Comparison of ENCODE assay signal across 27 mouse cellular contexts in genomic region chr10:59259572-59259971, GRCm38 (mm10). TPM values are rescaled to one million over a fixed set of nuclear protein-coding genes. Genes with fewer than 3 reads are reported as not detected.
DNase-seq lines count a peak whose midpoint lies in the region; ATAC-seq and TF ChIP-seq lines count a peak whose summit lies in the region.
"Had no signal": no experiment of that assay in that cellular context is flagged by ENCODE, and none has a peak within 500 bp of the region (broad histone marks: within the 10 kb centered on the region; RNA-seq: fewer than 3 reads in every experiment).

No protein-coding gene starts in this region.

- peak; percentile 57 for DNase-seq in embryonic facial prominence, embryonic 11.5 days (ENCODE audit: low spot score)
- DNase-seq in embryonic facial prominence, embryonic 10.5 days (ENCODE audit: low spot score) = no peak
- peak; percentile 82 for DNase-seq in limb, embryonic 14.5 days (ENCODE audit: low spot score)
- DNase-seq in limb, embryonic 10.5 days (ENCODE audit: low spot score) = no peak
- peak; percentile 51 for DNase-seq in layer of hippocampus, adult 9-11 months
- DNase-seq in thymus, postnatal 0 days (ENCODE audit: low spot score) = no peak
- no peak for DNase-seq in urinary bladder, postnatal 36 days (ENCODE audit: low spot score in 2 of 2)
- DNase-seq: cerebellum, adult 2 months; cerebellum, postnatal 25 days; gastrocnemius, postnatal 14 days; heart, adult 11 months; kidney, adult 9 months; kidney, postnatal 14 days; lung, adult 18-20 months; lung, postnatal 10 days; right cerebral cortex, postnatal 25 days; spleen, adult 18-20 months; thymus, postnatal 4 days had no signal

- TF ChIP-seq POLR2A in limb, embryonic 14.5 days (IDR thresholded peaks at IDR 0.05; ENCODE audit: borderline replicate concordance, extremely low read depth, insufficient read depth, insufficient read length) = no peak

- 66% methylated on average over 6 of the region's 6 CpGs for WGBS in embryonic facial prominence, embryonic 11.5 days
- WGBS in embryonic facial prominence, embryonic 10.5 days = 79% methylated on average over 6 of the region's 6 CpGs
- 47% methylated on average over 6 of the region's 6 CpGs for WGBS in limb, embryonic 14.5 days
- 76% methylated on average over 6 of the region's 6 CpGs for WGBS in limb, embryonic 10.5 days
- 28% methylated on average over 6 of the region's 6 CpGs for WGBS in embryonic facial prominence, embryonic 13.5 days

- no peak for ATAC-seq in embryonic facial prominence, embryonic 11.5 days (replicated peaks; ENCODE audit: insufficient number of reproducible peaks, low FRiP score, low TSS enrichment, low read depth)
- ATAC-seq in limb, embryonic 14.5 days (ENCODE audit: low FRiP score, low read depth) = peak; percentile 41; the same call in 1 of the 2 replicates
- no peak for ATAC-seq in embryonic facial prominence, embryonic 13.5 days (ENCODE audit: insufficient number of reproducible peaks, insufficient read depth, low FRiP score, low TSS enrichment, low read depth)
- ATAC-seq: hindbrain, embryonic 16.5 days; intestine, embryonic 16.5 days had no signal

- H3K4me3 ChIP-seq in embryonic facial prominence, embryonic 11.5 days (ENCODE audit: low read depth, low read length) = no peak overlapping the region
- H3K4me3 ChIP-seq in embryonic facial prominence, embryonic 10.5 days = no peak overlapping the region
- H3K4me3 ChIP-seq in limb, embryonic 14.5 days (replicated peaks; ENCODE audit: low read length) = no peak overlapping the region
- no peak overlapping the region for H3K4me3 ChIP-seq in limb, embryonic 10.5 days
- no peak overlapping the region for H3K4me3 ChIP-seq in embryonic facial prominence, embryonic 13.5 days
- H3K4me3 ChIP-seq: forebrain, embryonic 10.5 days; hindbrain, embryonic 10.5 days; neural tube, embryonic 15.5 days had no signal

- H3K27me3 ChIP-seq in embryonic facial prominence, embryonic 11.5 days (ENCODE audit: control insufficient read depth, insufficient read depth, low read length) = no peaks in the 10 kb centered on the region
- no peaks in the 10 kb centered on the region for H3K27me3 ChIP-seq in embryonic facial prominence, embryonic 10.5 days (replicated peaks; ENCODE audit: low read depth, poor library complexity, severe bottlenecking)
- no peaks in the 10 kb centered on the region for H3K27me3 ChIP-seq in limb, embryonic 14.5 days (ENCODE audit: control insufficient read depth, insufficient read depth, low read length)
- no peaks in the 10 kb centered on the region for H3K27me3 ChIP-seq in limb, embryonic 10.5 days (ENCODE audit: low read depth, poor library complexity, severe bottlenecking)
- no peaks in the 10 kb centered on the region for H3K27me3 ChIP-seq in embryonic facial prominence, embryonic 13.5 days
- H3K27me3 ChIP-seq: neural tube, embryonic 15.5 days had no signal

- H3K4me2 ChIP-seq in embryonic facial prominence, embryonic 11.5 days (ENCODE audit: low read depth, low read length) = no peak overlapping the region
- no peak overlapping the region for H3K4me2 ChIP-seq in limb, embryonic 14.5 days (replicated peaks; ENCODE audit: low read depth, low read length, severe bottlenecking)
- H3K4me2 ChIP-seq in embryonic facial prominence, embryonic 13.5 days = peak overlapping the region; percentile 32
- H3K4me2 ChIP-seq: heart, embryonic 11.5 days; liver, embryonic 11.5 days; midbrain, embryonic 11.5 days; neural tube, embryonic 15.5 days had no signal

- H3K9ac ChIP-seq in embryonic facial prominence, embryonic 11.5 days (replicated peaks; ENCODE audit: low read length) = no peak overlapping the region
- H3K9ac ChIP-seq in limb, embryonic 14.5 days (ENCODE audit: low read depth, low read length, severe bottlenecking) = no peak overlapping the region
- H3K9ac ChIP-seq in embryonic facial prominence, embryonic 13.5 days = no peak overlapping the region
- H3K9ac ChIP-seq: neural tube, embryonic 15.5 days had no signal

- no peaks in the 10 kb centered on the region for H3K36me3 ChIP-seq in embryonic facial prominence, embryonic 11.5 days (replicated peaks; ENCODE audit: control insufficient read depth, insufficient read depth, low read depth, low read length)
- H3K36me3 ChIP-seq in embryonic facial prominence, embryonic 10.5 days (replicated peaks) = no peaks in the 10 kb centered on the region
- H3K36me3 ChIP-seq in limb, embryonic 14.5 days (ENCODE audit: control insufficient read depth, insufficient read depth, low read length) = no peaks in the 10 kb centered on the region
- H3K36me3 ChIP-seq in limb, embryonic 10.5 days = no peaks in the 10 kb centered on the region
- no peaks in the 10 kb centered on the region for H3K36me3 ChIP-seq in embryonic facial prominence, embryonic 13.5 days
- H3K36me3 ChIP-seq: forebrain, embryonic 10.5 days; hindbrain, embryonic 10.5 days; neural tube, embryonic 15.5 days had no signal

- H3K9me3 ChIP-seq in embryonic facial prominence, embryonic 11.5 days (replicated peaks; ENCODE audit: control insufficient read depth, low read length) = no peaks in the 10 kb centered on the region
- H3K9me3 ChIP-seq in embryonic facial prominence, embryonic 10.5 days = no peaks in the 10 kb centered on the region
- H3K9me3 ChIP-seq in limb, embryonic 14.5 days (ENCODE audit: control insufficient read depth, low read length) = no peaks in the 10 kb centered on the region
- H3K9me3 ChIP-seq in limb, embryonic 10.5 days (replicated peaks) = no peaks in the 10 kb centered on the region
- no peaks in the 10 kb centered on the region for H3K9me3 ChIP-seq in embryonic facial prominence, embryonic 13.5 days
- H3K9me3 ChIP-seq: forebrain, embryonic 10.5 days; hindbrain, embryonic 10.5 days; neural tube, embryonic 15.5 days had no signal

- H3K4me1 ChIP-seq in embryonic facial prominence, embryonic 11.5 days (ENCODE audit: control insufficient read depth, insufficient read depth, low read length) = no peaks in the 10 kb centered on the region
- H3K4me1 ChIP-seq in embryonic facial prominence, embryonic 10.5 days = peaks cover 16% of the 10 kb centered on the region
- H3K4me1 ChIP-seq in limb, embryonic 14.5 days (ENCODE audit: control insufficient read depth, insufficient read depth, low read length) = peaks cover 15% of the 10 kb centered on the region
- peaks cover 16% of the 10 kb centered on the region for H3K4me1 ChIP-seq in limb, embryonic 10.5 days
- peaks cover 16% of the 10 kb centered on the region for H3K4me1 ChIP-seq in embryonic facial prominence, embryonic 13.5 days
- H3K4me1 ChIP-seq: neural tube, embryonic 15.5 days had no signal

- no peak overlapping the region for H3K27ac ChIP-seq in embryonic facial prominence, embryonic 11.5 days (replicated peaks; ENCODE audit: low read depth, low read length)
- no peak overlapping the region for H3K27ac ChIP-seq in embryonic facial prominence, embryonic 10.5 days (replicated peaks)
- no peak overlapping the region for H3K27ac ChIP-seq in limb, embryonic 14.5 days (replicated peaks; ENCODE audit: low read depth, low read length)
- no peak overlapping the region for H3K27ac ChIP-seq in limb, embryonic 10.5 days
- peak overlapping the region; percentile 66 for H3K27ac ChIP-seq in embryonic facial prominence, embryonic 13.5 days
- H3K27ac ChIP-seq: forebrain, embryonic 10.5 days; hindbrain, embryonic 10.5 days; neural tube, embryonic 15.5 days had no signal

RNA-seq across cellular contexts. Expression of gene Sowahc, which starts 37.8 kb away (rescaled TPM):
- polyA plus RNA-seq in embryonic facial prominence, embryonic 11.5 days (2014; fragmentation: Nextera tagmentation; extraction: Ambion mirVana) = 11.1 and 11.5 TPM in 2 replicates
- 12.4 and 12.8 TPM in 2 replicates for polyA plus RNA-seq in embryonic facial prominence, embryonic 10.5 days (2016; fragmentation: Nextera tagmentation; extraction: Ambion mirVana)
- polyA plus RNA-seq in limb, embryonic 14.5 days (2012; rRNA removed) = 6.1 and 7.3 TPM in 2 replicates
- 12.4 and 14.5 TPM in 2 replicates for polyA plus RNA-seq in limb, embryonic 14.5 days (2014; fragmentation: Nextera tagmentation; extraction: Ambion mirVana)
- polyA plus RNA-seq in limb, embryonic 10.5 days (2016; fragmentation: Nextera tagmentation; extraction: Ambion mirVana) = 11.1 and 12.1 TPM in 2 replicates
- 13.0 and 13.6 TPM in 2 replicates for polyA plus RNA-seq in embryonic facial prominence, embryonic 13.5 days (2015; fragmentation: Nextera tagmentation; extraction: Ambion mirVana)
- 2.3 and 2.4 TPM in 2 replicates for polyA plus RNA-seq in thymus, postnatal 0 days (2015; fragmentation: Nextera tagmentation; extraction: Ambion mirVana)

RNA-seq across cellular contexts. Expression of gene Sept10, which starts 37.9 kb away (rescaled TPM):
- polyA plus RNA-seq in embryonic facial prominence, embryonic 11.5 days (2014; fragmentation: Nextera tagmentation; extraction: Ambion mirVana) = 49.4 and 50.5 TPM in 2 replicates
- 36.8 and 37.3 TPM in 2 replicates for polyA plus RNA-seq in embryonic facial prominence, embryonic 10.5 days (2016; fragmentation: Nextera tagmentation; extraction: Ambion mirVana)
- polyA plus RNA-seq in limb, embryonic 14.5 days (2012; rRNA removed) = 37.7 and 40.1 TPM in 2 replicates
- 48.8 and 49.6 TPM in 2 replicates for polyA plus RNA-seq in limb, embryonic 14.5 days (2014; fragmentation: Nextera tagmentation; extraction: Ambion mirVana)
- polyA plus RNA-seq in limb, embryonic 10.5 days (2016; fragmentation: Nextera tagmentation; extraction: Ambion mirVana) = 45.0 and 45.4 TPM in 2 replicates
- polyA plus RNA-seq in embryonic facial prominence, embryonic 13.5 days (2015; fragmentation: Nextera tagmentation; extraction: Ambion mirVana) = 42.7 and 43.4 TPM in 2 replicates
- 15.8 and 16.4 TPM in 2 replicates for polyA plus RNA-seq in thymus, postnatal 0 days (2015; fragmentation: Nextera tagmentation; extraction: Ambion mirVana)

Comparison
In these comparisons a context has a peak if more than half of its experiments do, and no peak if none do; other contexts are left out.
1. DNase-seq: peak in embryonic facial prominence, embryonic 11.5 days (single experiment), limb, embryonic 14.5 days (single experiment) and layer of hippocampus, adult 9-11 months (single experiment); none in embryonic facial prominence, embryonic 10.5 days (single experiment), limb, embryonic 10.5 days (single experiment), thymus, postnatal 0 days (single experiment) and urinary bladder, postnatal 36 days (0 of 2).